Mouse (Mus musculus) bone marrow, adult 2 months (tissue): ENCODE results near the gene Wdr92.
"Not testable (repeated sequence)": the region's sequence is repeated elsewhere in the genome, so short reads cannot be mapped to it uniquely, and the experiment has no call there.

Experiments used
- CTCF ChIP-seq: fragments of 200-500 bp; IDR thresholded peaks from 2 replicates; pipeline ENCODE4 v1.5.1; 2011; ENCODE audit warnings: low read length, control low read depth; ENCODE audit not compliant: control insufficient read depth, insufficient read depth
- POLR2A ChIP-seq: fragments of 200-500 bp; IDR thresholded peaks from 2 replicates; pipeline ENCODE4 v1.6.1; 2011; ENCODE audit warnings: low read depth, mild to moderate bottlenecking, control low read depth, low read length, borderline replicate concordance; ENCODE audit not compliant: control insufficient read depth

- not testable (repeated sequence) for TF ChIP-seq POLR2A, CTCF
Measured at GRCm38 (mm10) chr11:17238598-17238997, 56.7 kb downstream of the Wdr92 start.
